Mouse (Mus musculus): ENCODE measurements around the gene Sirt5. TPM values are rescaled to one million over a fixed set of nuclear protein-coding genes. Genes with fewer than 3 reads are reported as not detected.

Gene Sirt5
- polyA plus RNA-seq, 1 experiment from 2014 or later: 26.4 TPM

GRCm38 (mm10) chr13:43338001-43338400 is 27.3 kb upstream of the Sirt5 start:
- no peak overlapping the region for H3K4me3 ChIP-seq (ENCODE audit: low read depth, low read length)
- WGBS (ENCODE audit: insufficient replicate concordance): 79% methylated on average over 8 of the region's 8 CpGs
- H3K9ac ChIP-seq (ENCODE audit: low read depth, low read length): no peak overlapping the region
- no peaks in the 10 kb centered on the region for H3K27me3 ChIP-seq (ENCODE audit: control insufficient read depth, insufficient read depth, low read length)
- no peaks in the 10 kb centered on the region for H3K4me1 ChIP-seq (ENCODE audit: control insufficient read depth, insufficient read depth, low read length)
- H3K27ac ChIP-seq (ENCODE audit: low read depth, low read length): no peak overlapping the region
- no peak for ATAC-seq (replicated peaks; ENCODE audit: insufficient number of reproducible peaks, low FRiP score, low TSS enrichment)
- H3K9me3 ChIP-seq (replicated peaks; ENCODE audit: control insufficient read depth, low read length): no peaks in the 10 kb centered on the region
- H3K4me2 ChIP-seq: no peak overlapping the region
- H3K36me3 ChIP-seq (ENCODE audit: control insufficient read depth, insufficient read depth, low read length): no peaks in the 10 kb centered on the region

GRCm38 (mm10) chr13:43338632-43339031 is 26.7 kb upstream of the Sirt5 start:
- H3K9ac ChIP-seq (ENCODE audit: low read depth, low read length): no peak overlapping the region
- no peak overlapping the region for H3K4me2 ChIP-seq
- H3K36me3 ChIP-seq (ENCODE audit: control insufficient read depth, insufficient read depth, low read length): no peaks in the 10 kb centered on the region
- H3K9me3 ChIP-seq (replicated peaks; ENCODE audit: control insufficient read depth, low read length): no peaks in the 10 kb centered on the region
- H3K4me3 ChIP-seq (ENCODE audit: low read depth, low read length): no peak overlapping the region
- ATAC-seq (replicated peaks; ENCODE audit: insufficient number of reproducible peaks, low FRiP score, low TSS enrichment): no peak
- H3K27me3 ChIP-seq (ENCODE audit: control insufficient read depth, insufficient read depth, low read length): no peaks in the 10 kb centered on the region
- no peak overlapping the region for H3K27ac ChIP-seq (ENCODE audit: low read depth, low read length)
- H3K4me1 ChIP-seq (ENCODE audit: control insufficient read depth, insufficient read depth, low read length): no peaks in the 10 kb centered on the region
- 75% methylated on average over 4 of the region's 4 CpGs for WGBS (ENCODE audit: insufficient replicate concordance)

DNA sequence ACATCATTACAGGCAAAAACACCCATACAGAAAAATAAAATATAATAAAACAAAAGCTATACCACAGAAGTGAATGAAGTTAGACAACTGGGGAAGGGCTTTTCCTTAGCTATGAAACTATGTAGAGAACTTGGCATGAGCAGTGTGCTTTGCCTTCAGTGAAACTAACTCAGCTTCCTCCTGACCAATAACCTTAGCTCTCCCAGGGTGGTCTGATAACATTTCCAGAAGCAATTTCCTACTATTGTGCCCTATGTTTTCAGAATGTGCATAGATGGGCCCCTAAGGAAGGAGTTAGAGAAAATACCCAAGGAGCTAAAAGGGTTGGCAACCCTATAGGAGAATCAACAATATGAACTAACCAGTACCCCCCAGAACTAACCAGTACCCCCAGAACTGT is 18.5 kb upstream of the Sirt5 start:
- Histone ChIP-seq H3K9ac (ENCODE audit: low read depth, low read length) (no peak overlapping the region), H3K27ac (ENCODE audit: low read depth, low read length) (no peak overlapping the region), H3K36me3 (ENCODE audit: control insufficient read depth, insufficient read depth, low read length) (no peaks in the 10 kb centered on the region), H3K27me3 (ENCODE audit: control insufficient read depth, insufficient read depth, low read length) (no peaks in the 10 kb centered on the region), H3K4me1 (ENCODE audit: control insufficient read depth, insufficient read depth, low read length) (no peaks in the 10 kb centered on the region), H3K9me3 (replicated peaks; ENCODE audit: control insufficient read depth, low read length) (no peaks in the 10 kb centered on the region), H3K4me3 (ENCODE audit: low read depth, low read length) (no peak overlapping the region), H3K4me2 (no peak overlapping the region)
- ATAC-seq (replicated peaks; ENCODE audit: insufficient number of reproducible peaks, low FRiP score, low TSS enrichment): no peak

DNA sequence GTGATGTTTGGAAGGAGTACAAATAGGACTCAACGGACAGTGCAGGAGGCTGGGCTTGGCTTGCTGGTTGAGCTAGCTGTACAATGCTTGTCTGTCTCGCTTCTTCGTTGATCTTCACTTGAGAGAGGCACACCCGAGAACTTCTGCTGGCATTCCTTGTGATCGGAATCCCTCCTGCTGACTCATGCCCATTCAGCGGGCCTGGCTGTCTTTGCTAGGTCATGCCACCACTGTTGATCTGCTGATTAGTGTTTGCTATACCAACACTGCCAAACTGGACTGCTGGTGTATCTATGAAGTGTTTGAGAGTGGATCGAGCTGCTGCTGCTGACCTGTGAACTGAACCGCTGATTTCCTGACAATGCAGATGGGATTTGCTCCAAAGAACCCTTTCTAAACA is 15.9 kb upstream of the Sirt5 start:
- no peak overlapping the region for H3K4me3 ChIP-seq (ENCODE audit: low read depth, low read length)
- WGBS (ENCODE audit: insufficient replicate concordance): 79% methylated on average over 8 of the region's 8 CpGs
- no peak overlapping the region for H3K4me2 ChIP-seq
- ATAC-seq (replicated peaks; ENCODE audit: insufficient number of reproducible peaks, low FRiP score, low TSS enrichment): no peak
- no peaks in the 10 kb centered on the region for H3K27me3 ChIP-seq (ENCODE audit: control insufficient read depth, insufficient read depth, low read length)
- no peaks in the 10 kb centered on the region for H3K4me1 ChIP-seq (ENCODE audit: control insufficient read depth, insufficient read depth, low read length)
- no peaks in the 10 kb centered on the region for H3K36me3 ChIP-seq (ENCODE audit: control insufficient read depth, insufficient read depth, low read length)
- H3K27ac ChIP-seq (ENCODE audit: low read depth, low read length): no peak overlapping the region
- no peak overlapping the region for H3K9ac ChIP-seq (ENCODE audit: low read depth, low read length)
- H3K9me3 ChIP-seq (replicated peaks; ENCODE audit: control insufficient read depth, low read length): no peaks in the 10 kb centered on the region

- ATAC-seq (replicated peaks; ENCODE audit: insufficient number of reproducible peaks, low FRiP score, low TSS enrichment): no peak
- Histone ChIP-seq H3K4me2 (no peak overlapping the region), H3K4me3 (ENCODE audit: low read depth, low read length) (no peak overlapping the region), H3K9ac (ENCODE audit: low read depth, low read length) (no peak overlapping the region), H3K9me3 (replicated peaks; ENCODE audit: control insufficient read depth, low read length) (no peaks in the 10 kb centered on the region), H3K36me3 (ENCODE audit: control insufficient read depth, insufficient read depth, low read length) (no peaks in the 10 kb centered on the region), H3K27ac (ENCODE audit: low read depth, low read length) (no peak overlapping the region), H3K27me3 (ENCODE audit: control insufficient read depth, insufficient read depth, low read length) (no peaks in the 10 kb centered on the region), H3K4me1 (ENCODE audit: control insufficient read depth, insufficient read depth, low read length) (peaks cover 5% of the 10 kb centered on the region; the same call in 1 of the 2 replicates)
- WGBS (ENCODE audit: insufficient replicate concordance): 56% methylated on average over 9 of the region's 9 CpGs
Measured at GRCm38 (mm10) chr13:43350489-43351169, 14.7 kb upstream of the Sirt5 start.

DNA sequence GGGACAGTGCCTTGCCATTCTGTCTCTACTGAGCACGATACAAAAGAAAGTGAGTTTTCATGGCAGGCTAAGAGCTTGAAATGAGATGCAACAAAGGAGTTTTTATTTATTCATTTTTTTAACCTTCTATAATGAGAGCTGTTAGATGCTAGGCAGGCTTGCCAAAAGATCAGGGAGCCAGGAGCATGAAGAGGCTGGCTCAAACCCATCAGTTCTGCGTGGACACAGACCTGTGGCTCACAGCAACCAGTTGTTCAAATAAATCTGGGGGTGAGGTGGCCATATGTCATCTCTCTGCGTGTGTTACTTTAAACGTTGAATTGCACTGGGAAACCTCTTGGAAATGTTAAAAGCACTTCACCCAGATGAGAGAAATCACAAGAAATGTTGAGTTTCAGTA is 11.9 kb upstream of the Sirt5 start:
- no peak for ATAC-seq (replicated peaks; ENCODE audit: insufficient number of reproducible peaks, low FRiP score, low TSS enrichment)
- H3K9ac ChIP-seq (ENCODE audit: low read depth, low read length): no peak overlapping the region
- H3K27me3 ChIP-seq (ENCODE audit: control insufficient read depth, insufficient read depth, low read length): no peaks in the 10 kb centered on the region
- H3K4me2 ChIP-seq: no peak overlapping the region
- 77% methylated on average over 4 of the region's 4 CpGs for WGBS (ENCODE audit: insufficient replicate concordance)
- H3K27ac ChIP-seq (ENCODE audit: low read depth, low read length): no peak overlapping the region
- peaks cover 5% of the 10 kb centered on the region; the same call in 1 of the 2 replicates for H3K4me1 ChIP-seq (ENCODE audit: control insufficient read depth, insufficient read depth, low read length)
- H3K4me3 ChIP-seq (ENCODE audit: low read depth, low read length): no peak overlapping the region
- no peaks in the 10 kb centered on the region for H3K36me3 ChIP-seq (ENCODE audit: control insufficient read depth, insufficient read depth, low read length)
- H3K9me3 ChIP-seq (replicated peaks; ENCODE audit: control insufficient read depth, low read length): no peaks in the 10 kb centered on the region

DNA sequence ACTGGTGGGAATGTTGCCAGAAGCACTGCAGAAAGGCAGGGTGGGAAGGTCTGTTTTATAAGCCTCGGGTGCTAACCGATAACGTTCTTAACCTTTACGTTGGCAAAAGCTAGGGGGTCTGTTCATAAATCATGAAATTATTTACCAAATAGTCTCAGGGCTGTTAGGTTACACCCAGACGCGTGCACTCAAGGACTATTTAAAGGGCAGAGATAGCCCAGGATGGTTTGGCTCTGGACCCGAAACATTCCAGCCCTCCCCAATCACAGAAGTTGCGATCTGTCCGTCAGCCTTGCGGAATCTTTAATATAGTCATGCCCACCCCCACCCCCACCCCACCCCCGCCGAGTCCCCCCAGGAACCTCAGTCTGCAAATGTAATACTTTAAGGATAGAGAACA is 10.9 kb upstream of the Sirt5 start:
- 59% methylated on average over 12 of the region's 12 CpGs for whole genome bisulfite sequencing (ENCODE audit: insufficient replicate concordance)
- no peak overlapping the region for H3K4me3 ChIP-seq (ENCODE audit: low read depth, low read length)
- H3K9me3 ChIP-seq (replicated peaks; ENCODE audit: control insufficient read depth, low read length): no peaks in the 10 kb centered on the region
- no peaks in the 10 kb centered on the region for H3K36me3 ChIP-seq (ENCODE audit: control insufficient read depth, insufficient read depth, low read length)
- H3K9ac ChIP-seq (ENCODE audit: low read depth, low read length): no peak overlapping the region
- H3K27ac ChIP-seq (ENCODE audit: low read depth, low read length): no peak overlapping the region
- H3K4me1 ChIP-seq (ENCODE audit: control insufficient read depth, insufficient read depth, low read length): peaks cover 5% of the 10 kb centered on the region; the same call in 1 of the 2 replicates
- H3K27me3 ChIP-seq (ENCODE audit: control insufficient read depth, insufficient read depth, low read length): no peaks in the 10 kb centered on the region
- no peak overlapping the region for H3K4me2 ChIP-seq
- ATAC-seq (replicated peaks; ENCODE audit: insufficient number of reproducible peaks, low FRiP score, low TSS enrichment): no peak

DNA sequence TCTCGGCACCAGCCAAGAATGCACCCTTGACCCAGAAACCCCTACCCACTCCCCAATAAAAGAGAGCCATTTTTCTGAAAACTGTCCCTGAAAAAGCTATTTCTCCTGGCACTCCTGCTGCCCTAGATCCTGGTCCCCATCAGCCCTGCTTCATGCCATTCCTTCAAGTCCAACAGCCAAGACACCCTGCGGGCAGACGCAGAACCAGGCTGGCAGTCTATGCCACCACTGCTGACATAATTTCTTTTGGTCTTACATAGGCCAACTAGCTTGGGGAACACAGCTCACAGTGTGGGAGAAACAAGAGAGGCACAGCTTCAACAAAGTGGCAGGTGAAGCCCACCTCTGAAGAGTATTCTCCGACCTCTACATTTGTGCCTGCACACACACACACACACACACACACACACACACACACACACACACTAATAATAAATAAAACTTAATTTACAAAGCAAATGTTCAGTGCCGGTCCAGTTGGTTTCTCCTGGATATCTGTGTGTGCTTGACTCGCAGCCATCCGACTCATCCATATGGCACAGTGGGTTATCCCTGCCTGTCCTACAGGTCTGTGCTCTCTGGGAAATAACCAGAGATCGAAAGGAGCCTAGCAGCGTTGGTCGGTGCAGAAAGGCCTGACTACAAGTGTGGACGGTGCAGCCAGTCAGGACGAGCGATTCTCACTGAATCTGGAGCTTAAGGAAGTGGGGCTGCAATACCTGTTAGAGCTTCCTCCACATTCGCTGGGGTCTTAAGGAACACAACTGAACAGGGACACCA is 8.8 kb upstream of the Sirt5 start:
- Histone ChIP-seq H3K4me3 (ENCODE audit: low read depth, low read length) (no peak overlapping the region), H3K27ac (ENCODE audit: low read depth, low read length) (no peak overlapping the region), H3K9ac (ENCODE audit: low read depth, low read length) (no peak overlapping the region), H3K36me3 (ENCODE audit: control insufficient read depth, insufficient read depth, low read length) (no peaks in the 10 kb centered on the region), H3K27me3 (ENCODE audit: control insufficient read depth, insufficient read depth, low read length) (no peaks in the 10 kb centered on the region), H3K9me3 (replicated peaks; ENCODE audit: control insufficient read depth, low read length) (no peaks in the 10 kb centered on the region), H3K4me1 (ENCODE audit: control insufficient read depth, insufficient read depth, low read length) (peaks cover 5% of the 10 kb centered on the region; the same call in 1 of the 2 replicates), H3K4me2 (no peak overlapping the region)
- WGBS (ENCODE audit: insufficient replicate concordance): 76% methylated on average over 14 of the region's 14 CpGs
- no peak for ATAC-seq (replicated peaks; ENCODE audit: insufficient number of reproducible peaks, low FRiP score, low TSS enrichment)

DNA sequence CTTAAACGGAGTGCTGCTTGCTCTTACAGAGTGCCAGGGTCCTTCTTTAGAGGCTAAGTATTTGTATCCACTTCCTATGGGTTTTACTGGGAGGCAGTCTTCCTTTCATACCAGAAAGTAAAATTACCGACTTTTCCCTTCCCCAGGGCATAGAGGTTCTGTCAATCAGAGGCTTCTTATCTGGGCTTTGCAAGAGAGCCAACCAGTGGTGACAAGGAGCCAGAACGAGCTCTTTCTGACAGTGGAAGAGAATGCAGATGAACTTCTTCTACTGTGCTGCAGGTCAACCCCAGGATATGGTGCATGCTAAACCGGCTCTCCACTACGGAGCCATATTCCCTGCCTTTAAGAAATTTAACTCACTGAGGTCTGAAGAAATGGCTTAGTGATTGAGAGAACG is 4.8 kb upstream of the Sirt5 start:
- 50% methylated on average over 6 of the region's 6 CpGs for WGBS (ENCODE audit: insufficient replicate concordance)
- Histone ChIP-seq H3K4me3 (ENCODE audit: low read depth, low read length) (no peak overlapping the region), H3K9ac (ENCODE audit: low read depth, low read length) (no peak overlapping the region), H3K4me1 (ENCODE audit: control insufficient read depth, insufficient read depth, low read length) (no peaks in the 10 kb centered on the region), H3K27ac (ENCODE audit: low read depth, low read length) (no peak overlapping the region), H3K9me3 (replicated peaks; ENCODE audit: control insufficient read depth, low read length) (no peaks in the 10 kb centered on the region), H3K4me2 (no peak overlapping the region), H3K36me3 (ENCODE audit: control insufficient read depth, insufficient read depth, low read length) (no peaks in the 10 kb centered on the region), H3K27me3 (ENCODE audit: control insufficient read depth, insufficient read depth, low read length) (no peaks in the 10 kb centered on the region)
- ATAC-seq (replicated peaks; ENCODE audit: insufficient number of reproducible peaks, low FRiP score, low TSS enrichment): no peak

All from heart, embryonic 11.5 days (tissue).